Mouse (Mus musculus): ENCODE measurements at regions not wholly inside any gene's neighbourhood (a gene's known extent, or its start where the extent isn't known, plus 50 kb on each side); places are given as distances from the start of the nearest gene placed in this dataset.

GRCm38 (mm10) chr2:80967260-80967659 is 350.2 kb downstream of the Nup35 start:
- intact Hi-C loops (cut with DNase I) = no loop called here
- DNase-seq = no peak

DNA sequence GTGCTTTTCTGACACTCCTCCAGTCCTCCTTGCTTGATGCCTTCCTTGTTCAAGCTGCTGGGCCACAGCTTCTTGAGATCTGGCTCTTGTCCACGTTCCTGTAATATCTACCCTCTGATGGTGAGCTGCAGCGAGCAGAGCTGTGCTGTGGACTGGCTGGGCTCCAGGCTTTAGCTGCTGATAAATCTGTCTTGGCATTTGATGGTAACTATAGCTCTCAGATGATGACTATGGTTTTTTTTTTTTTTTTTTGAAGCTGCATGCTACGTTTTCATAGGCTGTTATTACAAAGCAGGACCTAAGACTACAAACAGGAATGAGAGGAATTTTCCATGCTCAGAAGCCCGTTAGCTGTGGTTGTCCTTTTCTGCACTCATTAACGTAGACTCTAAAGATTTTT is 352.3 kb downstream of the Nup35 start:
- intact Hi-C loops (cut with DNase I) = no loop called here
- peak; percentile 11 to 15 for DNase-seq

- DNase-seq = no peak
- intact Hi-C loops (cut with DNase I) = no loop called here
Measured at GRCm38 (mm10) chr2:80973217-80973616, 356.2 kb downstream of the Nup35 start.

GRCm38 (mm10) chr2:80998296-80998695 is 381.3 kb downstream of the Nup35 start:
- intact Hi-C loops (cut with DNase I) = no loop called here
- DNase-seq = no peak

DNA sequence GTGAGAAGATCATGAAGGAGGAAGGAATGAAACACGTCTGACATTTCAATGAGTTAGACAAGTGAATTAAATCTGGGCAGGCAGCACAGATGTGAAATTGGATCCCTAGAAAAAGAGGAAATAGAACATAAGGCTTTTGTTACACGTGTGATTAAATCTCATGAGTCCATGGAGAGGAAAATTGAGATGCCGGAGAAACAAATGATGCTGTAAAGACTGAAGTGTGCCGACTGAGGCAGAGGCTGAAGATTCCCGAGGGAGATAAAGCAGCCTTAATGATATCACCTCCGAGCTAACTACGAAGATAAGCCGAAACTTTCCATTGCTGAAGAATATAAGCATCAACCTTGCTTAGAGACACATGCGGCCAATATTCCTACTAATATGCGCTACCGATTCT is 390.0 kb downstream of the Nup35 start:
- no peak for DNase-seq
- intact Hi-C loops (cut with DNase I) = no loop called here

GRCm38 (mm10) chr2:81023620-81024019 is 406.6 kb downstream of the Nup35 start:
- DNase-seq = no peak
- intact Hi-C loops (cut with DNase I) = no loop called here

Data from heart, postnatal 36 days (tissue).